Mouse (Mus musculus): ENCODE results near the gene 4930438A08Rik.
A peak's percentile ranks its signal among the peaks of the same experiment; 100 is the strongest.
"Not testable (repeated sequence)": the region's sequence is repeated elsewhere in the genome, so short reads cannot be mapped to it uniquely, and the experiment has no call there.

The 4930438A08Rik gene

DNA sequence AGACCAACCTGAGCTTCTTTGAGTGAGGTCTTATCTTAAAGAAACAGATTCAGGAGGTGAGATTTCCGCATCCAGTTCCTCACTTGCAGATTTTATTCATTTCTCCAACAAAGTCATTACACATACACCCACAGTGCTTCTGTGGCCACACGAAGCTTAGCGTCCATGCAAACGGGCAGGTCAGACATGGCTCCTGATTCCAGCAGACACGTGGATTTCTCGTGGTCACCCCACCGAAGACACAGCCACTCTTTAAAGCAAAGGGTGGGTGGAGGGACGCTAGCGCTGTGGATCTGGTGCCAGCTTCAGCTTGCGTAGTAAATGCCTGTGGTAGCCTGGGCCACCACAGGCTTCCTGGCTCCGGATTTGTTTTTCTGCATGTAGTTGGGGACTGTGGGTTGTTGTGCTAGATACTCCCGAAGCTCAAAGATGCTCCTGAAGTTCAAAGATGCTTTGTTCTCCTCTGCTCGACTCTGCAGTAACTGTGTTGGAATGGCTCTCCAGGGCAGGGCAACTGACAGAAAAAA is 7.4 kb downstream of the 4930438A08Rik start:
- no peak for DNase-seq (ENCODE audit: low spot score in 2 of 2)

DNA sequence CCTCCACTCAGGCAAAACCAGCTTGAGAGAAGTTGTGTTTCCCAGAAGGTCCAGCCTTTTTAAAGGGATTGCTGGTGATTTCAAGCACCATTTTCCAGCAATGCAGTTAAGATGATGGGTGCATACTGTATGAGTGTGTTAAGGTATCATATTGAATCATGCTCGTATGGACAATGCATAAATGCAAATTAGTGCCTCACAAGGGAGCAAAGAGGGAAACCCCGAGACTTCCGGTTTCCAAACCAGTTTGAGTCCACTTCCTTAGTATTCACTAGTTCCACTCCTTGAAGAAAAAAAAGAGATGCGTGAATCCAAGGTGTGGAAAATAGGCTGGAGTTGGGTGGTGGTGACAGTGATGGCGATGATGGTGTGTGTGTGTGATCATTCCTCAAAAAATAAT is 7.9 kb downstream of the 4930438A08Rik start:
- no peak for DNase-seq (ENCODE audit: low spot score in 2 of 2)

DNA sequence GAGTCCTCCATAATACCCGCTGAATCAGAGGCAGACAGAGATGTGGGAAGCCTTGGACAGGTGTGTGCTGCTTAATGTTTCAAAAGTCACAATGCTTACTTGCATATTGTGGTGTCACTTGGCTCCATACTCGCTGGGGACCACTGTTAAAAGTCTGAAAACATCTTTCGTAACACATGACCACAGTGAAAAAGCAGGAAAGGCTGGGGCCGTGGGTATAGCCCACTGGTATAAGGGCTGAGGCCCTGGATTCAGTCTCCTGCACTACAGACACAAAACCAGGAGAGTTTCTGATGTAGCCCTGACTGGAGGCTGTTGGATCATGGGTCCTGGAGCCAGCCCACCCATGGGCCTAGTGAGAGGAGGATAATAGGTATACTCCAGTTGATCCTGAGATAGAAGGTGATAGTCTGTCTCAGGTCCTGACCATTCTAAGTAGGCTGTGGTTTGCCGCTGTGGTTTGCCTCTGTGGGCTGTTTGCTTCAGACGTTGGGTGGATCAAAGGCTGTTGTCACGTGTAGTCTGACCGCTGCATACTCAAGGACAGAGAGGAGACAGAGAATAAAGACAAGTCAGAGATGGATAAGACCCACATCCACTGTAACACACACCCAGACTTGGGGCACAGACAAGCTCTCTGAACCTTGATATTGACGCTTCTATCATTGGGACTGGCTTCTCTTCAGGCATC is 15.5 kb downstream of the 4930438A08Rik start:
- DNase-seq (ENCODE audit: low spot score in 2 of 2) = no peak

DNA sequence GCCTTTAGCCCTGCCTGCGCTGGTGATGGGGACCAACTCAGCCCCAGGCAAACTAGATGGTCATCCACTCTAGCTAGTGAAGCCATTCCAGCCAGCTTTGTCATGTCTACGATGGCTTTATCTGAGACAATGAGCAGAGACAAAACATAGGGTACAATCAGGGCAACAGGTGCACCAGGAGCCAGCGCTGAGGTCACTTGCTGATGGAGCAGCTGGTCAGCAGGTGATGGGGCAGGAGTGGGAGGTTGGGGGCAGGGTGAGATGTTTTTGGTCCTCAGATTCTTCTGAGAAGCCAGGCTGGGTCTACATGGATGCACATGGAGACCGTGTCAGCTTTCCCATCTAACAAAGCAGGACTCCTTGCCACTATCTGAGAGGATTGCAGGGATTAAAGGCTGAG is 16.2 kb downstream of the 4930438A08Rik start:
- no peak for DNase-seq (ENCODE audit: low spot score in 2 of 2)

DNA sequence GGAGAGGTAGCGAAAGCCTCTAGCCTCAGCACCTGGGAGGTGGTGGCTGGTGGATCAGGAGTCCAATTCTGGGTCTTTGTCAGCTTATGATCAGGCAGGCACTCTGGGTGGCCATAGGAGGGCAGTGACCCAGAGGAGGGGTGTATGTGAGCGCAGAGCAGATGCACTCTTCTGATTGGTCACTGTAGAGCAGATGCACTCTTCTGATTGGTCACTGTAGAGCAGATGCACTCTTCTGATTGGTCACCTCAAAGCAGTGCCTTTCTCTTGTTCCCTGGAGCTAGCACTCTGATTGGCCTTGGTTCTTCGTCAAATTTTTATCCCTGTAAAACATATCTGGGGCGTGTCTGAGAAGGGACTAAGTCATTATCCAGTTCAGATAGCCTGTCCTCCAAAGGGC is 18.2 kb downstream of the 4930438A08Rik start:
- DNase-seq (ENCODE audit: low spot score in 2 of 2) = no peak

DNA sequence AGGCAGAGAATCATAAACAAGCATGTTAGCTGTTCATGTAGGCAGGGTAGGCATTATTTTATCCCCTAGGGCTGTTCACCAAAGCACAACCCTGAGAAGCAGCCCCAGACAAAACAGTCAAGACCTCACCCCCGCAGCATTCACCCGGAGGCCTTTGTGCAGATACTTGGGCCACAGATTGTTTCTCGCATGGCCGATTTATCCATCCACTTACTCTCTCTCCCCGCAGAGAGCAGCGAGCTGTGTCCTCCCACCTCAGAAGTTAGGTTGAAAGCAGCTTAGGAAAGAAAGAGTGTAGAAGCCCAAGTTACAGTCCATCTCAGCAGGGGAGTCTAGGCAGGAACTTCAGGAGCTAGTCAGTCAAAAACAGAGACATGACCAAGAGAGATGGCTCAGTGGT is 22.8 kb downstream of the 4930438A08Rik start:
- no peak for DNase-seq (ENCODE audit: low spot score in 2 of 2)

DNA sequence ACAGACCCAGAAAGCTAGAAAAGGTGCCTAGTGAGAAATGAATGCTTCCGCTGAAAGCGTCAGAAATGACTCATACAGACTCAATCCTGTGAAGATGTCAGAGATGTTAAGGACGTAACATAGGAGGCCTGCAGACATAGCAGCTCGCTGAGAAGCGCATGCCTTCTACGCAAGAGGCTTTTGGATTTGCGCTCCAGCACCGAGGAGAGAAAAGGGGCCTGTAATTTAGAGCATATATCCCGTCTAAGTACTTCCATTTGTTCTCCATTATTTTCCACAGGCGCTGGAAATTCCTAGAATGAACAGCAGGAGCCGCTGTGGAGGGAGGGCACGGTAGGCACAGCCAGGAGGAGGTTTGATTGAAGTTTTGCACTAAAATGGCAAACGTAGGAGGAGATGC is 26.5 kb downstream of the 4930438A08Rik start:
- peak; percentile 46 for DNase-seq (ENCODE audit: low spot score in 2 of 2)

DNA sequence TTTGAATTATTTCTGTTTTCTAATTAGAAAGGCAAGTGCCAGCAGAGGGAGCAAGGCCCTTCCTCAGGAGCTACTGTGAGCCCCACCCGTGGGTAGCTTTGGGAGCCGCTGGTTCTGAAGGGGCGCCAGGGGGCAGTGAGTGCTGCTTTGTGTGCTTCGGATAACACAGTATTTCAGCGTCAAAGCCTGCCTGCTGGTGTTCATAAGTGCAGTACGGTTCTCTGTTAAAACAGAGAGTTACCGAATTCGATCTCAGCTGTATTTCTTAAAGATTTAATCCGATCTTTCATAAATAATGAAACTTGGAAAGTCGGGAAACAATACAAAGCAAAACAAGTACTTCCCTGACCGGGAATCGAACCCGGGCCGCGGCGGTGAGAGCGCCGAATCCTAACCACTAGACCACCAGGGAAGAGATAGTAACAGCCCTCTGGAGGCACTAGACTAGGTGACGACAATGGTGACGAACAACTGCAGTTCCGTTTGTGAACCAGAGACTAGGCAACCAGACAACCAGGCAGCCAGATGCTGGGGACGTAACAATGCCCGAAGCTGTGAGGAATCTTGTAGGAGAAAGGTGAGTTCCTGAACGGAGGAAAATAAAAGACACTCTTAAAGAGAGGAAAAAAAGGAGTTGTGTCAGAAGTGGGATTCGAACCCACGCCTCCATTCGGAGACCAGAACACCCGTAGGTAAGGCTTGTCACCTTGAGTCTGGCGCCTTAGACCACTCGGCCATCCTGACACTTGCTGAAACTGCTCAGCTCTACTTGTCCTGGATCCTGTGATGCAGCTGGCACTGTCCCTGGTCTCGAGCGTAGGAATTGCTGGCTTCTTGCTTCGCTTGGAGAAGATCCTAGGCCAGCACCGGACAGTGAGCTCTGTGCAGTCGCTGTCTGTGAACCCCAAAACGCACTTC is 27.5 kb downstream of the 4930438A08Rik start:
- DNase-seq (ENCODE audit: low spot score in 2 of 2) = peak; percentile 96 to 99

DNA sequence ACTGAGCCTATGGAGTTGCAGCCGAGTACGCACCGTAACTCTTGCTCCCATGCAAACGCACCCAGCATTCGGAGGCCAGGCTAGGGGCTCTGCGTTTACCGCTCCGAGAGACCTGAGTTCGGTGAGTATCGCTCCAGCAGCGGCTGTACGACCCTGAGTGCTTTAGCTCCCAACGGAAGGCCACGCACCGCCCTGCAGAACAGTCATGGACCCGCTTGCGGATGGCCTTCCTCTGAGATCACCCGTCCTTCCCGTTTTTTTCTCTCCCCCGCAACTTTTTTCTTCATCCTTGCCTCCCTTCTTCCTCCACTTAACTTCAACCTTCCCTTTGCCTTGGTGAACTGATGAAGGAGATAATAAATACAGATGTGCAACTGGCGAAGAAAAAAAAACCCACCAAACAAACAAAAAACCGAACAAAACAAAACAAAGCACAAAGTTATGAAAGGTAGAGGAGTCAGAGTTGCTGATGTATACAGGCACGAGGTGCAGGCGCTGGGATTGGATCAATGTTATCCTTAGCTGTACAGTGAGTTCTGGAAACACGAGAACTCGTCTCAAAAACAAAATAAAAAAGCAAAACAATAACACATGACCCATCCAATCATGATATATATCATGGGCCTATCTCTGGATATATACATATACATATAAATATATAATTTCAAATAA is 28.3 kb downstream of the 4930438A08Rik start:
- DNase-seq (ENCODE audit: low spot score in 2 of 2) = no peak

DNA sequence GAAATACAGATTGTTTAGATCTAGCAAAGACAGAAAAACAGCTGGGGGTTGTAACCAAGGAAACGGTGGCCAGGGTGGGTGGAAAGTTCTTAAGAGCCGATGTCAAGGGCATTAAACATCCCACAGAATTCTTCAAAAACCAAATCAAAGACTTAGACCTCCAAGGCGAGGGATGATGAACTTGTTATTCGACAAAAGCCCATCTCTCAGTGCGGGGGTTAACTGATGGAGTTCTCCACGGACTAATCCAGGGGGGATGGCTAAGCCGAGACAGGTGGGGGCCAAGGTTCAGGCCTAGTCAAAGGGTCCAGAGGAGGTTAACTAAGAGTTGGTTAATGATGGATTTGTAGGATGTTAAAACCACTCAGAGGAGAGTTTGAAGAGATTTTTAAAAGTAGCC is 29.0 kb downstream of the 4930438A08Rik start:
- DNase-seq (ENCODE audit: low spot score in 2 of 2) = no peak

DNA sequence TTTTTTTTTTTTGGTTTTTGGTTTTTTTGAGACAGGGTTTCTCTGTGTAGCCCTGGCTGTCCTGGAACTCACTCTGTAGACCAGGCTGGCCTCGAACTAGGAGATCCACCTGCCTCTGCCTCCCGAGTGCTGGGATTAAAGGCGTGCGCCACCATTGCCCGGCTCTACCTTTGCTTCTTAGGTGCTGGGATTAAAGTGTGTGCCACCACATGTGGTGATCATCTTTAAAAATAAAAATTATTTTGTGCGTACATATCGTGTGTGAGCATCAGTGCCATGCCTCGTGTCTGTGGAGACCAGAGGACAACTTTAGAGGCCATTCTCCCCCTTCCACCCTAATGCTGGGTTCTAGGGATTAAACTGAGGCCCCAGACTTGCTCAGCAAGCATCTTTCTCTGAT is 30.7 kb downstream of the 4930438A08Rik start:
- DNase-seq (ENCODE audit: low spot score in 2 of 2) = not testable (repeated sequence)

DNA sequence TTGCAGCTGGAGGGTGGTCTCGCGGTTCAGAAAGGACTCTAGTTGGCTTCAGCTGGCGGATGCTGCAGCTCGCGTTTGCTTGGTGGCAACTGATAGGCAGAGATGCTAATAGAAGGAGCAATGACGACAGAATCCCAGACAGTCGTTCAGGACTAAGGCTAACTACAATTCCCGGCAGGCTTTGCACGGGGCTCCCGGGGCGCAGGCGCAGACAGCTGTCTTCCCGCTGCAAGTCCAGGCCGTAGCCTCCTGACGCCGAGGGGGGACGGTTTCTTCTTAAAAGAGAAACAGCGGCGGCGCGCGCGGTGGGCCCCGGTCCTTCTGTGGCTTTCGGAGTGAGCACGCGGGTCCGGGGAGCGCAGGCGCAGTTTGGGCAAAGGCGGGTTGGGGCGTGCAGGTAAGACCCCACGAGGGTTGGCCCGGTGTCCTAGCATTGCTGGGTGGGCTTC is 32.3 kb downstream of the 4930438A08Rik start, which contains the start of gene Zfp692:
Gene Zfp692 (plus strand): TSS at position 210 of the 449 bp plus-strand sequence.
- DNase-seq (ENCODE audit: low spot score in 2 of 2) = peak; percentile 84 to 92

DNA sequence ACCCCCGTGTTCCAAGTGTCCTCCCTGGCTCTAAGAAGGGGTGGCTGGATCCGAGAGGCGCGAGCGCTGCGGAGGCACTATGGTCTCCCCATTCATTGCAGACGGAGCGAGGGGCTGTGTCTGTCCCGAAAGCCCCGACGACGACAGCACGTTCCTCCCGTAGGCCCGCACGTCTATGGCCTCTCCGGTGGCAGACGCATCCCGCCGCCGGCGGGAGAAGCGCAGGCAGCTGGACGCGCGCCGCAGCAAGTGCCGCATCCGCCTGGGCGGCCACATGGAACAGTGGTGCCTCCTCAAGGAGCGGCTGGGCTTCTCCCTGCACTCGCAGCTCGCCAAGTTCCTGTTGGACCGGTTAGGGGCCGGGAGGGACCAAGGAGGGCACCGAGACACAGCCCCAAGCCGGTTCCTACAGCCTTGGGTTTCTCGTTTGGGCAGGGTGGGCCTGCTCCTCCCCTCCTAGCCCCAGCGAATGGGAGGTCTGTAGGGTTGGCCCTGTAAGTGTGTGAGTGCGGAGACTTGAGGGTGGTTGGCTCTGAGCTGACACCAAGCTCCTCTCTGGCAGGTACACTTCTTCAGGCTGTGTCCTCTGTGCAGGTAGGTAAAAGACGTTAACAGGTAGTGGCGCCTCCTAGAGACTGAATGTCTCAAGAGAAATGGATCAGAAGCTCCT is 32.9 kb downstream of the 4930438A08Rik start:
- peak; percentile 81 to 83 for DNase-seq (ENCODE audit: low spot score in 2 of 2)

DNA sequence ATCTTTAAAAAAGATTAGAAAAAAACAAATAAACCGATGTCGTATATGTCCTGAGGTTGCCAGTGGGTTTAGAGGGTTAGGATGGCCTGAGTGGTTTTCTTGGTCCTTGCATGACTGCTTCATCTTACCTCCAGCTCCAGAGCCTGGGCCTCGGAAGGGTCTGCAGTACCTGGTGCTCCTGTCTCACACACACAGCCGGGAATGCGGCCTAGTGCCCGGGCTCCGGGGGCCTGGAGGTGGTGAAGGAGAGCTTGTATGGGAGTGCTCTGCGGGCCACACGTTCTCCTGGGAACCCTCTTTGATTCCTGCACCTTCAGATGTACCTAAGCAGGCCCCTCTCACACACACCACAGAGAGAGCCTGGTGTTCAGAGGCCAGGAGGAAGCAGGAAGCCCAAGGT is 34.1 kb downstream of the 4930438A08Rik start:
- DNase-seq (ENCODE audit: low spot score in 2 of 2) = no peak

DNA sequence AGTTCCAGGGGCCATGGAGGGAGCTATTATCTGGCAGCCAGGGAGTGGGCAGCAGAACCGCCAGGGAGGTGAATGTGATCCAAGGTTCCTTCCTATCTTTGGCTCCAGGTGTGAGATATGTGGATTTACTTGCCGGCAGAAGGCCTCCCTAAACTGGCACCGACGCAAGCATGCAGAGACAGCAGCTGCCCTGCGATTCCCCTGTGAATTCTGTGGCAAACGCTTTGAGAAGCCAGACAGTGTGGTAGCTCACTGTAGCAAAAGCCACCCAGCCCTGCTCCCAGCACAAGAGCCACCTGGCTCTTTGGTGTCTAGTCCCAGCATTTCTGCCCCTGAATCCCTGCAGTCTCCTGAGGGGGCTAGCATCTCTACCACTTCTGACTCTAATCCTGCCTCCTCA is 39.5 kb downstream of the 4930438A08Rik start:
- no peak for DNase-seq (ENCODE audit: low spot score in 2 of 2)

DNA sequence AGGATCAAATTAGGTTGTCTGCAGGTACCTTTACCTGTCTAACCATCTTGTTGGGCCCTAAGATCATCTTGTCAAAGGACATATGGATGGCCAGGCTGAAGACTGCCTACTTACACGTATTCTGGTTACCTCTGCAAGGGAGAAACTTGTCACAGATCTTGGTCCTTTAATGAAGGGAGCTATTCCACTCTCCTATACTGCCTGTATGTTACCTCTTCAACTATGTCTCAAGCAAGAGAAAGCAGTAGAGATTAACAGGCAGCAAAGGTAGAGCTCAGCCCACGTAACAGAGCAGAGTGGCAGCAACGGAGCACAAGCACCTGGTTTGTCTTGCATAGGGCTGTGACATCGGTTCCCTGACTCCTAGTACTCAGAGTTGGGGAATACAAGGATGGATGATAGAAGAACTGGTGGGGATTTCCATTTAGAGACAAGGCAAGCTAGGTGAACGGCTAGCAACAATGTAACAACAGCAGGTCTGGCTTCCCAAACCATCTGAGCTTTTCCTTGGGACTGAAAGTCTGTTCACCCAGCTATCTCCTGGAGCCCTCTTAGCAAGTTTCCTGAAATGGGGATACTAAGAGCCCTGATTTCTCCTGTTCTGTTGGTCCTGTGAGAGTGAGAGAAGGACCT is 41.1 kb downstream of the 4930438A08Rik start:
- DNase-seq (ENCODE audit: low spot score in 2 of 2) = no peak

DNA sequence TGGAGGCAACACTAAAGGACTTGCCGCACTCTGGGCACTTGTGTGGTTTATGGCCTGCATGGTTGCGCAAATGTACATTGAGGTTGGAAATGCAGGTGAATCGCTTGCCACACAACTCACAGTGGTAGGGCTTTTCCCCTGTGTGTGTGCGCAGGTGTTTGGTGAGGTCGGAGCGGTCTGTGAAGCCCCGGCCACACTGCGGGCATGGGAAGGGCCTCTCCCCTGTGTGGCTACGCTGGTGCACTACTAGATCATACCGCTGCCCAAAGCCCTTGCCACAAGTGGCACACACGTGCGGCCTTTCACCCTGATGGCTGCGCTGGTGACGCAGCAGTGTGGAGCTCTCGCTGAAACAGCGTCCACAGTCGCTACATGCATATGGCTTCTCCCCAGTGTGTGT is 41.7 kb downstream of the 4930438A08Rik start:
- DNase-seq (ENCODE audit: low spot score in 2 of 2) = no peak

DNA sequence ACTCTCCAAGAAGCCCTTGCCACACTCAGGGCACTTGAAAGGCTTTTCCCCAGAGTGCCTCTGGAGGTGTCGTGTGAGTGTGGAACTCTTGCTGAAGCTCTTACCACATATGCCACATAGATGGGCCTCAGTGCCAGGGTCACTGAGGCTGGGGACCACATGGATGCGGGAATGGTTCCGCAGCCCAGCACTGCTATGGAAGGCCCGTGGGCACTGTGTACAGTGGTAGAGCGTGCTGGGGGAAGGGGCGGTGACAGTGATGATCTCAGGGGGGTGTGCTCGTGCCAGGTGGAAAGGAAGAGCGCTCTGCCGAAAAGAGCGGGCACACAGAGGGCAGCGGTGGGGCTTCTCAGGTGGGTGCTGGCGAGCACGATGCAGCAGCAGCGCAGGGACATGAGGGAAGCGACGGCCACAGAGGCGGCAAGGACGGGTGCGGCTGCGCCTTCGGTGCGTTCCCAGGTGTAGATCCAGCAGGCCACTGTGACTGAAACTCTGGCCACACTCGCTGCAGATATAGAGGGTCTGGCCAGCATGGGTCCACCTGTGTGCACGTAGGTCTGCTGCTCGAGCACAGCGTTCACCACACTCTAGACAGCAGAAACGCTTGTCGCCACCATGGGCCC is 42.3 kb downstream of the 4930438A08Rik start:
- no peak for DNase-seq (ENCODE audit: low spot score in 2 of 2)

DNA sequence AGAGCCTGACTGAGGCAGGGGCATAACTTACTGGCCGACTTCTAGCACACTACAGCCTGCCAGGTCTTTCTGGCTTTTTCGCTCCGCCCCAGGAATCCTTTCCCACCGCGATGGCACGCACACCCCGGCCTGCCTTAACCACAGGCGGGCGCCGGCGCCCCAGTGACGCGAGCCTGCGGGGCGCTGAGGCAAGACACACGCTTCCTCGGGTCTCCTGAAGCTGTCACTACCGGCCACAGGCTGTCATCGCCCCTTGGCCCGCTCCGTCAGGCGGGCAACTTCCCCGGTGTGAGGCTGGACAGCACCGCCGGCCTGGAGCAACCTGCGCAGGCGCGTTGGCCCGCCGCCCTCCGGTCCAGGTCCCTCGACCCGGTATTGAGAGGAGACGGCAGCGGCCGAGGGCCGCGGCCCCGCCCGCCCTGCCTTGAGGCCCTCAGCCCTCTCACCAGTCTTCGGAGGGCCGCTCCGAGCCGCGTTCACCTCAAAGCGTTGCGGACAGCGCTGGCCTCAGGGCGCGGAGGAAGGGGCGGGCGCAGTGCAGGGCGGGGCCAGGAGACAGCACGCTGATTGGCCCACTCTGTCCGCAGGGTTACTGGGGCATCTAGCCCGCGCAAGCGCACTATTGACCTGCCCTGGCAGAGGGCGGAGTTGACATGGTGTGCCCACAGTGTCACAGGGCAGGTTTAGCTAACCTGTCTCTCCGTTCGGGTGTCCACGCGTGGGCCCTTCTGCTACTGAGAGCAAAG is 48.4 kb downstream of the 4930438A08Rik start:
- DNase-seq (ENCODE audit: low spot score in 2 of 2) = peak; percentile 95

All from urinary bladder, adult 18-20 months (tissue).